Mouse (Mus musculus): ENCODE measurements around the gene C1qtnf7. TPM values are rescaled to one million over a fixed set of nuclear protein-coding genes. Genes with fewer than 3 reads are reported as not detected.

The C1qtnf7 gene
- total and polyA plus RNA-seq, 3 experiments: not detected

GRCm38 (mm10) chr5:43661997-43662961, 146.9 kb downstream of the C1qtnf7 start, which contains the start of gene Cc2d2a:
Gene Cc2d2a (plus strand): TSS chr5:43662346.
- no peaks in the 10 kb centered on the region for H3K4me1 ChIP-seq (ENCODE audit: control insufficient read depth in 1 of 2, insufficient read depth in 2 of 2, low read length in 2 of 2)

GRCm38 (mm10) chr5:43663531-43663930, 148.2 kb downstream of the C1qtnf7 start:
- H3K79me2 ChIP-seq (ENCODE audit: control insufficient read depth, insufficient read depth, low read length, poor library complexity): no peaks in the 10 kb centered on the region

More at GRCm38 (mm10) chr5:43661997-43662961, 146.9 kb downstream of the C1qtnf7 start, which contains the start of gene Cc2d2a:
- H3K9ac ChIP-seq (ENCODE audit: control insufficient read depth, low read depth, low read length, poor library complexity, severe bottlenecking): no peak within 1 kb of the TSS
- H3K27ac ChIP-seq (ENCODE audit: control insufficient read depth, low read depth, low read length): no peak within 1 kb of the TSS
- no peak within 1 kb of the TSS for H3K4me3 ChIP-seq (ENCODE audit: control insufficient read depth in 1 of 2, insufficient read depth in 1 of 2, low read depth in 2 of 2, low read length in 2 of 2)
- H3K27me3 ChIP-seq (ENCODE audit: control insufficient read depth in 1 of 2, insufficient read depth in 2 of 2, low read length in 2 of 2): no peaks in the 10 kb centered on the region
- no peaks in the 10 kb centered on the region for H3K79me2 ChIP-seq (ENCODE audit: control insufficient read depth, insufficient read depth, low read length, poor library complexity)
- H3K9me3 ChIP-seq (replicated peaks; ENCODE audit: insufficient read depth, low read length): no peaks in the 10 kb centered on the region
- no peak for DNase-seq (ENCODE audit: low read depth, low spot score)
- no peaks in the 10 kb centered on the region for H3K36me3 ChIP-seq (ENCODE audit: control insufficient read depth in 1 of 2, insufficient read depth in 2 of 2, low read length in 2 of 2)
- TF ChIP-seq TCF12 (IDR thresholded peaks at IDR 0.05; ENCODE audit: low read depth, low read length) (no peak), ELF1 (IDR thresholded peaks at IDR 0.05; ENCODE audit: low read depth, low read length) (no peak), TAL1 (IDR thresholded peaks at IDR 0.05; ENCODE audit: low read length) (no peak), RCOR1 (IDR thresholded peaks at IDR 0.05; ENCODE audit: low read depth, low read length) (no peak), MXI1 (IDR thresholded peaks at IDR 0.05; ENCODE audit: low read depth, low read length) (no peak), GABPA (IDR thresholded peaks at IDR 0.05; ENCODE audit: low read depth, low read length) (no peak), MYC (IDR thresholded peaks at IDR 0.05; ENCODE audit: low read depth, low read length) (no peak)

GRCm38 (mm10) chr5:43665144-43665543, 149.8 kb downstream of the C1qtnf7 start:
- Histone ChIP-seq H3K27ac (ENCODE audit: control insufficient read depth, low read depth, low read length) (no peak overlapping the region), H3K9me3 (replicated peaks; ENCODE audit: insufficient read depth, low read length) (no peaks in the 10 kb centered on the region), H3K79me2 (ENCODE audit: control insufficient read depth, insufficient read depth, low read length, poor library complexity) (no peaks in the 10 kb centered on the region), H3K36me3 (ENCODE audit: control insufficient read depth in 1 of 2, insufficient read depth in 2 of 2, low read length in 2 of 2) (no peaks in the 10 kb centered on the region), H3K9ac (ENCODE audit: control insufficient read depth, low read depth, low read length, poor library complexity, severe bottlenecking) (no peak overlapping the region), H3K27me3 (ENCODE audit: control insufficient read depth in 1 of 2, insufficient read depth in 2 of 2, low read length in 2 of 2) (no peaks in the 10 kb centered on the region), H3K4me3 (ENCODE audit: control insufficient read depth in 1 of 2, insufficient read depth in 1 of 2, low read depth in 2 of 2, low read length in 2 of 2) (no peak overlapping the region), H3K4me1 (ENCODE audit: control insufficient read depth in 1 of 2, insufficient read depth in 2 of 2, low read length in 2 of 2) (no peaks in the 10 kb centered on the region)
- no peak for DNase-seq (ENCODE audit: low read depth, low spot score)
- TF ChIP-seq MXI1 (IDR thresholded peaks at IDR 0.05; ENCODE audit: low read depth, low read length) (no peak), ETS1 (IDR thresholded peaks at IDR 0.05; ENCODE audit: low read depth, low read length) (no peak), KAT2A (conservative IDR thresholded peaks at IDR 0.05; ENCODE audit: low read depth, low read length) (no peak), UBTF (IDR thresholded peaks at IDR 0.05; ENCODE audit: borderline replicate concordance, insufficient read depth, low read depth, low read length) (no peak), TBP (IDR thresholded peaks at IDR 0.05; ENCODE audit: low read depth, low read length) (no peak), MAX (IDR thresholded peaks at IDR 0.05; ENCODE audit: low read length) (no peak), HCFC1 (IDR thresholded peaks at IDR 0.05; ENCODE audit: low read depth, low read length) (no peak), JUND (IDR thresholded peaks at IDR 0.05; ENCODE audit: low read depth, low read length) (no peak), ZC3H11A (IDR thresholded peaks at IDR 0.05; ENCODE audit: low read depth, low read length) (no peak), USF2 (IDR thresholded peaks at IDR 0.05; ENCODE audit: borderline replicate concordance in 1 of 2, insufficient read depth in 1 of 2, low read depth in 1 of 2, low read length in 2 of 2) (no peak), ZMIZ1 (IDR thresholded peaks at IDR 0.05; ENCODE audit: low read depth, low read length) (no peak), CHD1 (IDR thresholded peaks at IDR 0.05; ENCODE audit: low read depth, low read length) (no peak), EP300 (IDR thresholded peaks at IDR 0.05; ENCODE audit: low read depth in 1 of 2, low read length in 2 of 2) (no peak), NRF1 (IDR thresholded peaks at IDR 0.05; ENCODE audit: insufficient read depth, low read depth, low read length, poor library complexity, severe bottlenecking) (no peak), MAFK (IDR thresholded peaks at IDR 0.05; ENCODE audit: borderline replicate concordance, low read depth, low read length) (no peak), POLR2A (IDR thresholded peaks at IDR 0.05; ENCODE audit: control insufficient read depth in 1 of 2, insufficient read depth in 1 of 2, low read depth in 1 of 2, low read length in 2 of 2, poor library complexity in 1 of 2) (no peak), USF1 (IDR thresholded peaks at IDR 0.05; ENCODE audit: low read depth, low read length) (no peak), RCOR1 (IDR thresholded peaks at IDR 0.05; ENCODE audit: low read depth, low read length) (no peak)

More at GRCm38 (mm10) chr5:43663531-43663930, 148.2 kb downstream of the C1qtnf7 start:
- Histone ChIP-seq H3K27me3 (ENCODE audit: control insufficient read depth in 1 of 2, insufficient read depth in 2 of 2, low read length in 2 of 2) (no peaks in the 10 kb centered on the region), H3K27ac (ENCODE audit: control insufficient read depth, low read depth, low read length) (no peak overlapping the region), H3K9ac (ENCODE audit: control insufficient read depth, low read depth, low read length, poor library complexity, severe bottlenecking) (no peak overlapping the region), H3K36me3 (ENCODE audit: control insufficient read depth in 1 of 2, insufficient read depth in 2 of 2, low read length in 2 of 2) (no peaks in the 10 kb centered on the region), H3K4me3 (ENCODE audit: control insufficient read depth in 1 of 2, insufficient read depth in 1 of 2, low read depth in 2 of 2, low read length in 2 of 2) (no peak overlapping the region), H3K4me1 (ENCODE audit: control insufficient read depth in 1 of 2, insufficient read depth in 2 of 2, low read length in 2 of 2) (no peaks in the 10 kb centered on the region), H3K9me3 (replicated peaks; ENCODE audit: insufficient read depth, low read length) (no peaks in the 10 kb centered on the region)
- DNase-seq (ENCODE audit: low read depth, low spot score): no peak
- no peak for TF ChIP-seq RAD21 (IDR thresholded peaks at IDR 0.05; ENCODE audit: low read depth, low read length)

Measured in MEL (cell line).